Mouse (Mus musculus) heart, embryonic 13.5 days (tissue): ENCODE measurements at regions not wholly inside any gene's neighbourhood (a gene's known extent, or its start where the extent isn't known, plus 50 kb on each side); places are given as distances from the start of the nearest gene placed in this dataset.
A peak's percentile ranks its signal among the peaks of the same experiment; 100 is the strongest.
"Not testable (repeated sequence)": the region's sequence is repeated elsewhere in the genome, so short reads cannot be mapped to it uniquely, and the experiment has no call there.

ENCODE experiments used
- ATAC-seq: fragments of 200-750 bp; cut with Nextera tagmentation; 2 replicates; pipeline ENCODE4 v1.8.0; 2017; ENCODE audit warnings: moderate TSS enrichment; ENCODE audit not compliant: insufficient number of reproducible peaks, low FRiP score, low TSS enrichment; ENCODE audit errors: extremely low read depth
- H3K27ac ChIP-seq: fragments of 300-500 bp; sonication (generic); replicated peaks from 2 replicates; pipeline ENCODE4 v1.5.1; 2015; ENCODE audit warnings: moderate library complexity, mild to moderate bottlenecking, inconsistent platforms
- H3K27me3 ChIP-seq: fragments of 300-500 bp; sonication (generic); replicated peaks from 2 replicates; pipeline ENCODE4 v1.6.1; 2015; ENCODE audit warnings: mild to moderate bottlenecking, inconsistent platforms
- H3K36me3 ChIP-seq: fragments of 300-500 bp; sonication (generic); 2 replicates; pipeline ENCODE4 v1.6.1; 2015; ENCODE audit warnings: mild to moderate bottlenecking, inconsistent platforms
- H3K4me1 ChIP-seq: fragments of 300-500 bp; sonication (generic); 2 replicates; pipeline ENCODE4 v1.6.1; 2015; ENCODE audit warnings: inconsistent platforms
- H3K4me2 ChIP-seq: fragments of 300-500 bp; sonication (generic); 2 replicates; pipeline ENCODE4 v1.6.1; 2015; ENCODE audit warnings: inconsistent platforms, mild to moderate bottlenecking, moderate library complexity
- H3K4me3 ChIP-seq: fragments of 300-500 bp; sonication (generic); 2 replicates; pipeline ENCODE4 v1.5.1; 2015; ENCODE audit warnings: moderate library complexity, mild to moderate bottlenecking, inconsistent platforms
- H3K9ac ChIP-seq: fragments of 300-500 bp; sonication (generic); 2 replicates; pipeline ENCODE4 v1.6.1; 2015; ENCODE audit warnings: inconsistent platforms, mild to moderate bottlenecking, moderate library complexity
- H3K9me3 ChIP-seq: fragments of 300-500 bp; sonication (generic); 2 replicates; pipeline ENCODE4 v1.6.1; 2016; ENCODE audit warnings: inconsistent platforms
- WGBS: fragments of 180-500 bp; shearing (Covaris S2); methylation state at CpG from one replicate; pipeline ENCODE4 v1.1.7; 2015; ENCODE audit warnings: mixed read lengths; 5-methylcytosine and 5-hydroxymethylcytosine counted together

DNA sequence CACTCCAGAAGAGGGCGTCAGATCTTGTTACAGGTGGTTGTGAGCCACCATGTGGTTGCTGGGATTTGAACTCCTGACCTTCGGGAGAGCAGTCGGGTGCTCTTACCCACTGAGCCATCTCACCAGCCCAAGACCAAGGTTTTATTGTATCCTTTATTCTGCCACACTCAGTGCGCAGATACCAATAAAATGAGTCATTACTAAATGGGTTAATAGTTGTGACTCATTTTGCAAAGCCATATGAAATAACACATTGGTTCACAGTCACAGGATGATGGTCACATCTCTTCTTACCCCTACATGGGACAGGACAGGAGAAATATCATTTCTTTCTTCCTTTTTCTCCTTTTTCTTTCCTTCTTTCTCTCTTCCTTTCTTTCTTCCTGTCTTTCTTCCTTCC, 135.8 kb upstream of the Gsc start:
- Histone ChIP-seq H3K4me1 (peaks cover 21% of the 10 kb centered on the region), H3K27me3 (peaks cover 46% of the 10 kb centered on the region)
- not testable (repeated sequence) for H3K9me3 ChIP-seq, H3K27ac ChIP-seq, H3K4me2 ChIP-seq, H3K9ac ChIP-seq, ATAC-seq, H3K36me3 ChIP-seq, H3K4me3 ChIP-seq
- WGBS, result 89% methylated on average over 3 of the region's 4 CpGs

DNA sequence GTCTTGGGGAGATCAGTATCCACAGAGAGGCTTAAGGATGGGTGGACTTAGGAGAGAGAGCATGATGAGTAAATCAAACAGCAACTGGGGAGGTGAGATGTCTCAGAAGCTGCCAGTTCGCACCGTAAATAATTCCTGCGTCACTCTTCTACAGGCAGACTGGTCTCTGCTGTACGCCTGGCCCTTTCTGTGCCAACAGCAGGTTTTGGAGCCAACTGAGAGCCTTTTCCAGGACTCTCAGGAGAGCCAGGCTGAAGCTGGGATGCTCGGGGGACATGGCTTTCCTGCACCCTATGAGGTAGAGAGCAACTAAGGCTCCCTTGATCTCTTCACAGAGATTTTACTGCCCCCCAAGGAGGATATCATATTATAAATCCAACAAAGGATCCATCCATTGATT, 134.3 kb upstream of the Gsc start:
- no peak for ATAC-seq
- H3K9me3 ChIP-seq, result peaks cover 6% of the 10 kb centered on the region
- H3K4me3 ChIP-seq, result no peak overlapping the region
- H3K4me2 ChIP-seq, result no peak overlapping the region
- no peak overlapping the region for H3K27ac ChIP-seq
- peaks cover 21% of the 10 kb centered on the region for H3K4me1 ChIP-seq
- H3K27me3 ChIP-seq, result peaks cover 61% of the 10 kb centered on the region
- no peaks in the 10 kb centered on the region for H3K36me3 ChIP-seq
- H3K9ac ChIP-seq, result no peak overlapping the region
- 86% methylated on average over 5 of the region's 5 CpGs for WGBS

DNA sequence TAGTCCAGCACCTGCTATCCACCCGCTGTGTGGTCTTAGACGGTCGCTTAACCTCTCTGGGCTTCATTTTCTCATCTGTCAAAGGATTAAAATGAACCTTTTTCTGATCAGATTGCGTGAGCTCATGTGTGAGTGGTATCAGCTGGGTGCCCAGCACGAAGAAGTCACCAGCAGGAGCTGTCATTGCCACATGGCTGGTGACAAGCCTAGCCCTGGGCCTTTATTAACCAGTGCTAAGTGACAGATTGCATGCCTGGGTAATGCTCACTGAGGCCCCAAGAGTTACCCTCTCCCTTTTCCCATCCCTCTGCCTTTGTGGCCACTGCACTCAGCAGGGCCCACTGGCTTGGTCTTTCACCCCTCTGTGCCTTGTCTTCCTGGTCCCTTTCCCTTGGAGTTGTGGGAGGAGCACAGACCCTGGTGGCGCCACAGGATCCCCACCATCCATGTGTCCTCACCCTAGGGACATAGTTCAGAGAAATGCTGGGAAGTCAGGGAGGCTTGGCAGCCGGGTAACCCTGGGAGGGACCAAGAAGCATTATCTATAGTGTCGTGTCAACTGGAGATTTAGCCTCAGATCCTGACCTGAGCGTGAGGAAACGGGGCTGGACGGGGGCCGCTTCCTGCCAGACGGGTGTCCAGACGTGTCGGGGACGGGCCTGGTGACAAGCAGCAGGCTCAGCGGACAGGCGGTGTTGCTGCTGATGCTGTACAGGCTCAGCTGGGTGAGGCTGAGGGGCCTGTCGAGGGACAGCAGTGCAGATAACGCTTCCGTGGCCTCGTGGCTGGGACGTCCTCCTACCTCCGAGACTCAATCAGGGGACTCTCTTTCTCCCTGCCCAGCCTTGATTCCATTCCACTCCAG, 132.6 kb upstream of the Gsc start:
- Histone ChIP-seq H3K36me3 (no peaks in the 10 kb centered on the region), H3K4me1 (peaks cover 21% of the 10 kb centered on the region), H3K4me3 (no peak overlapping the region), H3K27me3 (peaks cover 62% of the 10 kb centered on the region), H3K4me2 (peak overlapping the region; percentile 39), H3K9me3 (peaks cover 9% of the 10 kb centered on the region; the same call in 1 of the 2 replicates), H3K27ac (peak overlapping the region; percentile 71), H3K9ac (no peak overlapping the region)
- ATAC-seq, result peak; percentile 91
- 16% methylated on average over 24 of the region's 24 CpGs for WGBS

DNA sequence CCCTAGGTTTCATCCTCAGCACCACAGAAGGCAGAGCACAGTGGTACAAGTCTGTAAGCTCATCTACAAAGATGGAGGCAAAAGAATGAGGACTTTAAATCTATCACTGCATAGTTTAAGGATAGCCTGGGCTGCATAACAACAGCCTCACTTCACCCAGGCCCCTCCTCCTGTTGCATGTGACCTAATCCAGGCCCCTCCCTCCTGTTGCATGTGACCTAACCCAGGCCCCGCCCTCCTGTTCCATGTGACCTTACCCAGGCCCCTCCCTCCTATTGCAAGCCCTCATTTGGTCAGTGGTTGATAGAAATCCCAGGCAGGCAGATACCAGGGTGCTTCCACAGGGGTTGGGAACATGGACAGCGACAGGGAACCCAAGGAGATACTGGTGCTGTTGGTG, 124.9 kb upstream of the Gsc start:
- peaks cover 66% of the 10 kb centered on the region for H3K27me3 ChIP-seq
- peaks cover 11% of the 10 kb centered on the region for H3K4me1 ChIP-seq
- peaks cover 9% of the 10 kb centered on the region; the same call in 1 of the 2 replicates for H3K9me3 ChIP-seq
- 70% methylated on average over 2 of the region's 2 CpGs for WGBS
- H3K4me3 ChIP-seq, result no peak overlapping the region
- H3K36me3 ChIP-seq, result no peaks in the 10 kb centered on the region
- no peak overlapping the region for H3K9ac ChIP-seq
- H3K27ac ChIP-seq, result no peak overlapping the region
- no peak overlapping the region for H3K4me2 ChIP-seq
- ATAC-seq, result no peak

DNA sequence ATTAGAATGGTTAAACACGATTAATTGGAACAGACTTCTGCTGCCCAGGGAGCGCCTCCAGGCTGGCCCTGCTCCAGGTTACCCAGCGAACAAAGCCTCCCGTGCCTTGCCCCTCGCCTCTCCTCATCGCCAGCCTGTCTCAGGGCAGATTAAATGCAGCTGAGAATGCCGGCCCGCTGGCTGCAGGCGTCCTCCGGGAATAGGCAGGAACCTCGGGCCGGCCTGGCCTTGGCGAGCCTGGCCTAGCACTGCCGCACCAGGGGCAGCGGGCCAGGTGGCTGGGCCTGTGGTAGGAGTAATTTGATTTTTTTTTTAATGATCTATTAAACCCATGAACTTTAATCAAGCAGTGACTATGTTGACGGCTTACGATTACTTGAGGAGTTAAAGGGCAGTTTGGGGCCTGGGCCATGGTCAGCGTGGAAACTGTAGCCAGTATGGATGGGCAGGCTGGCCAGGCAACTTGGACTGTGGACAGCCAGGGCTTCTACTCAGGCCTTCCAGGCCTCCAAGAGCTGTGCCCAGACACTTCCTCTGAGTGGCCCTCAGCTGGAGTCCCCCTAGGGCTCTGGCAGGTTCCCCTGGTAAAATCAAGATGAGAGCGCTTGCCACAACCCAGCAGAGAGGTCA, 120.5 kb upstream of the Gsc start:
- Histone ChIP-seq H3K9ac (peak overlapping the region; percentile 33; the same call in 1 of the 2 replicates), H3K4me1 (peaks cover 19% of the 10 kb centered on the region), H3K9me3 (no peaks in the 10 kb centered on the region), H3K4me3 (no peak overlapping the region), H3K27ac (0 out of 2 replicates have a peak overlapping the region, but pooled peaks have one; percentile 20), H3K4me2 (peak overlapping the region; percentile 29), H3K27me3 (peaks cover 82% of the 10 kb centered on the region), H3K36me3 (no peaks in the 10 kb centered on the region)
- ATAC-seq, result no peak
- 35% methylated on average over 19 of the region's 19 CpGs for WGBS

DNA sequence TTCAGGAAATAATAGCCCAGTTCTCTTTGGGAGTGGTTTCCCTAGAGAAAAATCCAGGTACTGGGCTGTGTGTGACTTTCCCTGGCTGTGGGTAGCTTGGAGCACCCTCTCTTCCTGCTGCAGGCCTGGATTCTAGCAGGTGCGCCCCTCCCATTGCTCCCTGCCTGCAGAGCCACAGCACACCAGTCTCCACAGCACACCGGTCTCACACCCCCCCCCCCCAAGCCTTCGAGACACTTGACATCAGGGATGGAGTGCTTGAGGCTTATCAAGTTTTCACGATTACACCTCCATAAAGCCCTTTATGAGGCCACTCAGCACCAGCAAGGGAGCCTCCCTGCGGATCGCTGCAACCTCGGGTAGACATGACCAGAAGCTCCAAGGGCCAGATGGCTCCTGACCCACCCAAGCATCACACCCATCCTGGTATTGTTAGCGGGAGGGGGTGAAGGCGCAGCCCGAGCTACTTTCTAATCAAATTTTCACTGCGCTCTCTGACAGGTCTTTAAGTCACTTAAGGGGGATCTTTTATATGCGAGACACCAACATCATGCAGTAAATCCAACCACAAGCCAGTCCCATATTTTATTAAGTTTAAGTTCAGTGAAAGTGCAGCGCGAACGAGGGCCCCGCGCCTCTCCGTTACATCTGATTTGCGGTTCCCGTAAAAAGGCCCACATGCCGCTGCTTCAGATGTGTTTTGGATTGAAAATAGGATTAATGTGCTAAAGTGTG, 119.8 kb upstream of the Gsc start:
- H3K4me2 ChIP-seq, result peak overlapping the region; percentile 29
- H3K9me3 ChIP-seq, result no peaks in the 10 kb centered on the region
- 0 out of 2 replicates have a peak overlapping the region, but pooled peaks have one; percentile 33 for H3K9ac ChIP-seq
- H3K27me3 ChIP-seq, result peaks cover 82% of the 10 kb centered on the region
- 37% methylated on average over 21 of the region's 21 CpGs for WGBS
- ATAC-seq, result no peak
- no peak overlapping the region for H3K4me3 ChIP-seq
- no peaks in the 10 kb centered on the region for H3K36me3 ChIP-seq
- H3K27ac ChIP-seq, result 0 out of 2 replicates have a peak overlapping the region, but pooled peaks have one; percentile 20
- peaks cover 19% of the 10 kb centered on the region for H3K4me1 ChIP-seq

DNA sequence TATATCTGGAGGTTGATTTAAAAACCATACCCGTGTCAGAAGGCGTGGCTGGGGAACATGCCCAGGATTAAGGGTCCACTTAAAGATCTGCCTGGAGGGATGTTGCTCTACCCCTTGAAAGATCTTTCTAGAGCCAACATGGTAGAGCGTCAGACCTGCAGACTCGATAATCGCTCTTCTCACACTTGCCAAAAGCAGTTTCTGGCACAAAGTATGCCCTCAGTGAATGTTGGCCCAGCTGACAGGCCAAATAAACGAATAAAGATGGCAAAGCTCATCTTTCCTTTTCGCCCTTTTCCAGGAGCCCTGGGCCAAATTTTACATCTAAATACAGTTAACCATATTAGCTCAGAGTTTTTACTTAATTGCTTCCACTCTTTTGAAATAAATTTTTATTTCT, 118.4 kb upstream of the Gsc start:
- peaks cover 80% of the 10 kb centered on the region for H3K27me3 ChIP-seq
- no peak overlapping the region for H3K4me3 ChIP-seq
- H3K4me2 ChIP-seq, result no peak overlapping the region
- ATAC-seq, result no peak
- 79% methylated on average over 7 of the region's 7 CpGs for WGBS
- peaks cover 19% of the 10 kb centered on the region for H3K4me1 ChIP-seq
- no peaks in the 10 kb centered on the region for H3K36me3 ChIP-seq
- H3K9ac ChIP-seq, result no peak overlapping the region
- no peaks in the 10 kb centered on the region for H3K9me3 ChIP-seq
- H3K27ac ChIP-seq, result no peak overlapping the region

DNA sequence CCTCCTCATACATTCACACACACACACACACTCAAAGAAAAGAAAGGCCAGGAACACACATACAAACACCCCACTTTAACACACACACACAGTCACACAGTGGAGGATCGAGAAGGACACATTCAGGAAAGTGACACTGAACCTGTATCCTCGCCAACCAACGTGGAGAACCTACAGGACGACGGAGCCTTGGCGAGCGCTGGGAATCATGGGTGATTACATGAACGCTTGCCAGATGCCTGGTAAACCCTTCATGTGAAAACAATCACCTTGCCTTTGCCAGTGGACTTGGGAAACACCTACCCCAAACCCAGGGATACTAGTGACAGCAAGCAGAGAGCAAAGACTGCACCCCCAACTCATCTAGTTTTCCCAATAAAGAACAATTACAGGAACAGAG, 117.2 kb upstream of the Gsc start:
- ATAC-seq, result no peak
- Histone ChIP-seq H3K4me2 (no peak overlapping the region), H3K36me3 (no peaks in the 10 kb centered on the region), H3K9me3 (no peaks in the 10 kb centered on the region), H3K27ac (no peak overlapping the region), H3K9ac (no peak overlapping the region), H3K27me3 (peaks cover 78% of the 10 kb centered on the region), H3K4me1 (peaks cover 19% of the 10 kb centered on the region), H3K4me3 (no peak overlapping the region)
- 77% methylated on average over 8 of the region's 8 CpGs for WGBS

DNA sequence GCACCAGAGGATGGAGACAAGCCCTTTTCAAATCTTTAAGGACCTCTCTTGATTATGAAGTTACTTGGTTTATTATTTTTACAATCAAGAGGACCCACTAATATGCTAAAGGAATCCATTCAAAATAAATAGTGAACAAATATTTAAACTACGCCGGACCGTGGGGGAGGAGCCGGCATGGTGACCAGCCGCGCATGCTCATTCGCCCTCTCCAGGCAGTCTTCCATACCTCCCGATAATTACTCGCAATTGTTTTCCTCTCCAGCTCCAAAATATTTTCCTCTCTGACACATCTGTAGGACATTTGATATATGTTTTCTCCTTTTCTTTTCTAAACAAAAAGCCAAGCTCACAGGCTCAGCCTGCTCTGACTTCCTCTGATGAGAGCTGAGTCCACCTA, 111.3 kb upstream of the Gsc start:
- ATAC-seq, result no peak
- H3K4me2 ChIP-seq, result peak overlapping the region; percentile 48
- no peaks in the 10 kb centered on the region for H3K9me3 ChIP-seq
- H3K4me3 ChIP-seq, result peak overlapping the region; percentile 24
- WGBS, result 65% methylated on average over 9 of the region's 9 CpGs
- no peaks in the 10 kb centered on the region for H3K36me3 ChIP-seq
- no peak overlapping the region for H3K9ac ChIP-seq
- peaks cover 78% of the 10 kb centered on the region for H3K27me3 ChIP-seq
- no peaks in the 10 kb centered on the region for H3K4me1 ChIP-seq
- no peak overlapping the region for H3K27ac ChIP-seq

DNA sequence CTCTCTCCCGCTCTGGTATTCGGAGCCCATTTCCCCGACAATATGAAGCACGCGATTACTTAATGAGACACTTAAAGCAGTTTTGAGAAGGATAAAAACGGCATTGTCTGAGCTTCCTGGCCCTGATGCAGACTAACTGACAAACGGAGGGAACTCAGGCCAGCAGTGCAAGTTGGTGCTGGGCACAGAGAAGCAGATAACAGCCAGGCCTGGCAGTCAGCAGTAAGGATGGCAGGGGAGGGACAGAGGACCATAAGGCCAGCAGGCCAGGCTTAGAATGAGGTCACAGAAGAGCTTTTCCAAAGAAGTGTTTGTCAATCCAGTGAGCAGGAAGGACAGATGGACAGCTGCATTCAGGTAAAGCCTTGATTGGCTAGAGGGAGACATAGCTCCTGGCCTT, 107.7 kb upstream of the Gsc start:
- H3K4me1 ChIP-seq, result peaks cover 5% of the 10 kb centered on the region; the same call in 1 of the 2 replicates
- 48% methylated on average over 7 of the region's 7 CpGs for WGBS
- H3K27ac ChIP-seq, result no peak overlapping the region
- H3K9me3 ChIP-seq, result no peaks in the 10 kb centered on the region
- peaks cover 78% of the 10 kb centered on the region for H3K27me3 ChIP-seq
- no peaks in the 10 kb centered on the region for H3K36me3 ChIP-seq
- H3K9ac ChIP-seq, result no peak overlapping the region
- no peak overlapping the region for H3K4me3 ChIP-seq
- H3K4me2 ChIP-seq, result no peak overlapping the region
- no peak for ATAC-seq

DNA sequence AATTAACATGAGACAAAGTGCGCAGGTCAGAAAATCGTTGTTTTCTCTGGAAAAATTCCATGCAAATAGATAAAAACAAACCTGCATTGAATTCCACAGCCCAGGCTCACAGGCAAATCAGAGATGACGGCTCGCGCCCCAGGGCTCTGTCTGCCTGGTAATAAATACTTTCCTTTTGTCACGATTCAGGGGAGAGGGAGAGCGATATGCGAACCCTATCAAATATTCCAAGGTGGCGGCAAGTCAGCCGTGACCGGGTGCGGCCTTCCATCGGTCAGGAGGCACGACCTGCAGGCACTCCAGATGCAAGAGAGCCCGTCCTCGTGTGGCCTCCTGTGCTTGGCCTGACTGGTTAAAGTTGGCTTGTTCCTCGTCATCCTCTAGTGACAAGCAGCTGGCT, 94.5 kb upstream of the Gsc start:
- Histone ChIP-seq H3K36me3 (no peaks in the 10 kb centered on the region), H3K9ac (no peak overlapping the region), H3K4me2 (no peak overlapping the region), H3K4me3 (no peak overlapping the region), H3K9me3 (no peaks in the 10 kb centered on the region), H3K27me3 (peaks cover 8% of the 10 kb centered on the region; the same call in 1 of the 2 replicates), H3K4me1 (no peaks in the 10 kb centered on the region), H3K27ac (no peak overlapping the region)
- WGBS, result 79% methylated on average over 17 of the region's 17 CpGs
- ATAC-seq, result no peak
